Mouse (Mus musculus) kidney, postnatal 4 days (tissue): ENCODE measurements around the gene Ppm1h.
"Not testable (repeated sequence)": the region's sequence is repeated elsewhere in the genome, so short reads cannot be mapped to it uniquely, and the experiment has no call there.

Experiments
- DNase-seq, 2 experiments: peaks; one replicate each; pipeline ENCODE4 v3.0.0; 2021; ENCODE audit warnings: mixed read lengths in 2 of 2

Gene Ppm1h

GRCm38 (mm10) chr10:122901379-122901778 lies 222.8 kb downstream of the Ppm1h start:
- DNase-seq, result no peak

- no peak for DNase-seq
Measured at GRCm38 (mm10) chr10:122909406-122910032, 231.0 kb downstream of the Ppm1h start.

GRCm38 (mm10) chr10:122910798-122911225 lies 232.2 kb downstream of the Ppm1h start:
- DNase-seq, result peak; percentile 58 to 68

GRCm38 (mm10) chr10:122911668-122912067 lies 233.1 kb downstream of the Ppm1h start:
- DNase-seq, result no peak

GRCm38 (mm10) chr10:122912086-122912690 lies 233.6 kb downstream of the Ppm1h start:
- peak; percentile 38 to 57 for DNase-seq

GRCm38 (mm10) chr10:122912701-122913368 lies 234.3 kb downstream of the Ppm1h start:
- peak; percentile 72 to 83 for DNase-seq

GRCm38 (mm10) chr10:122913393-122913792 lies 234.8 kb downstream of the Ppm1h start:
- peak in 1 of 2 experiments; percentile 26 for DNase-seq

GRCm38 (mm10) chr10:122915905-122916304 lies 237.3 kb downstream of the Ppm1h start:
- DNase-seq, result no peak

- DNase-seq, result no peak
Measured at GRCm38 (mm10) chr10:122917648-122918324, 239.2 kb downstream of the Ppm1h start.

- no peak for DNase-seq
Measured at GRCm38 (mm10) chr10:122918325-122918694, 239.7 kb downstream of the Ppm1h start.

GRCm38 (mm10) chr10:122918754-122919153 lies 240.2 kb downstream of the Ppm1h start:
- DNase-seq, result no peak

- no peak for DNase-seq
Measured at GRCm38 (mm10) chr10:122919416-122919815, 240.9 kb downstream of the Ppm1h start.

GRCm38 (mm10) chr10:122920218-122920795 lies 241.7 kb downstream of the Ppm1h start:
- no peak for DNase-seq

- DNase-seq, result no peak
Measured at GRCm38 (mm10) chr10:122922226-122922625, 243.7 kb downstream of the Ppm1h start.

GRCm38 (mm10) chr10:122924571-122924970 lies 246.0 kb downstream of the Ppm1h start:
- DNase-seq, result not testable (repeated sequence)

GRCm38 (mm10) chr10:122926275-122926674 lies 247.7 kb downstream of the Ppm1h start:
- no peak for DNase-seq

GRCm38 (mm10) chr10:122930520-122930919 lies 252.0 kb downstream of the Ppm1h start:
- DNase-seq, result no peak

GRCm38 (mm10) chr10:122931193-122931832 lies 252.8 kb downstream of the Ppm1h start:
- DNase-seq, result peak; percentile 64 to 74

GRCm38 (mm10) chr10:122931851-122932550 lies 253.4 kb downstream of the Ppm1h start:
- no peak for DNase-seq

- no peak for DNase-seq
Measured at GRCm38 (mm10) chr10:122933053-122933838, 254.7 kb downstream of the Ppm1h start.

- DNase-seq, result not testable (repeated sequence)
Measured at GRCm38 (mm10) chr10:122935406-122935805, 256.8 kb downstream of the Ppm1h start.
